In genomic region chr11:83465976-83466375, GRCm38 (mm10) we compare ENCODE assay signal across 8 mouse cellular contexts. TPM values are rescaled to one million over a fixed set of nuclear protein-coding genes. Genes with fewer than 3 reads are reported as not detected.
A peak's percentile ranks its signal among the peaks of the same experiment; 100 is the strongest.
DNase-seq lines count a peak whose midpoint lies in the region; ATAC-seq and TF ChIP-seq lines count a peak whose summit lies in the region.
"Had no signal": no experiment of that assay in that cellular context is flagged by ENCODE, and none has a peak within 500 bp of the region (broad histone marks: within the 10 kb centered on the region; RNA-seq: fewer than 3 reads in every experiment).

No protein-coding gene starts in this region.

- H3K9me3 ChIP-seq in lung, embryonic 16.5 days (ENCODE audit: control insufficient read depth, low read length), result no peaks in the 10 kb centered on the region

- no peak for DNase-seq in layer of hippocampus, adult 2 months (ENCODE audit: low spot score in 2 of 2)
- no peak for DNase-seq in layer of hippocampus, adult 18-20 months (ENCODE audit: low spot score in 2 of 2)
- DNase-seq in cerebellum, postnatal 36 days, result peak; percentile 76 to 86
- DNase-seq in right cerebral cortex, adult 18-20 months, result no peak
- DNase-seq in T-cell, adult 2 months (ENCODE audit: low spot score), result no peak

- H3K4me1 ChIP-seq in brown adipose tissue, adult 24 weeks (ENCODE audit: control insufficient read depth, insufficient read depth, insufficient read length, low read length), result peaks cover 11% of the 10 kb centered on the region
- peaks cover 15% of the 10 kb centered on the region; the same call in 1 of the 2 replicates for H3K4me1 ChIP-seq in lung, embryonic 16.5 days (replicated peaks; ENCODE audit: control insufficient read depth, insufficient read depth, low read length)

- no peak for ATAC-seq in lung, embryonic 16.5 days (ENCODE audit: low read depth)

- 13% methylated on average over 2 of the region's 2 CpGs for WGBS in lung, embryonic 16.5 days

- H3K9ac ChIP-seq in lung, embryonic 16.5 days (ENCODE audit: low read length), result no peak overlapping the region

- no peak for TF ChIP-seq CTCF in layer of hippocampus, adult 2 months (conservative IDR thresholded peaks at IDR 0.05)

- H3K27me3 ChIP-seq in lung, embryonic 16.5 days (ENCODE audit: control insufficient read depth, insufficient read depth, low read depth, low read length), result peaks cover 8% of the 10 kb centered on the region; the same call in 1 of the 2 replicates

- H3K27ac ChIP-seq in layer of hippocampus, adult 2 months, result peak overlapping the region; percentile 12; the same call in 1 of the 2 replicates
- H3K27ac ChIP-seq in brown adipose tissue, adult 24 weeks (replicated peaks; ENCODE audit: low read depth, low read length), result 0 out of 2 replicates have a peak overlapping the region, but pooled peaks have one; percentile 1
- H3K27ac ChIP-seq in lung, embryonic 16.5 days (ENCODE audit: low read length), result peak overlapping the region; percentile 66; the same call in 1 of the 2 replicates

- no peak overlapping the region for H3K4me2 ChIP-seq in lung, embryonic 16.5 days (ENCODE audit: low read depth, low read length)

- no peaks in the 10 kb centered on the region for H3K36me3 ChIP-seq in lung, embryonic 16.5 days (ENCODE audit: control insufficient read depth, insufficient read depth, low read length)

- H3K4me3 ChIP-seq in layer of hippocampus, adult 2 months, result no peak overlapping the region
- no peak overlapping the region for H3K4me3 ChIP-seq in brown adipose tissue, adult 24 weeks (ENCODE audit: insufficient read depth, low read depth, low read length)
- H3K4me3 ChIP-seq in lung, embryonic 16.5 days (ENCODE audit: low read length), result no peak overlapping the region

RNA-seq across cellular contexts. Expression of gene Mmp28, which starts 3.1 kb away (rescaled TPM):
- 1 to 10 TPM; 3.0 to 3.3 TPM for total RNA-seq in layer of hippocampus, adult 2 months (2021)
- total RNA-seq in layer of hippocampus, adult 18-20 months (2021), result 1 to 10 TPM; 2.9 TPM
- polyA plus RNA-seq in brown adipose tissue, adult 24 weeks (2012; ENCODE audit: insufficient read depth, insufficient read length, missing spikeins), result 5.4 and 6.6 TPM in 2 replicates
- 1.7 and 1.8 TPM in 2 replicates for polyA plus RNA-seq in lung, embryonic 16.5 days (2015; fragmentation: Nextera tagmentation; extraction: Ambion mirVana)

RNA-seq across cellular contexts. Expression of gene Taf15, which starts 6.9 kb away (rescaled TPM):
- total RNA-seq in layer of hippocampus, adult 2 months (2021), result 10 to 100 TPM; 81.2 to 93.6 TPM
- total RNA-seq in layer of hippocampus, adult 18-20 months (2021), result 10 to 100 TPM; 69.1 to 70.7 TPM
- 29.8 and 35.5 TPM in 2 replicates for polyA plus RNA-seq in brown adipose tissue, adult 24 weeks (2012; ENCODE audit: insufficient read depth, insufficient read length, missing spikeins)
- 12.3 and 13.9 TPM in 2 replicates for polyA plus RNA-seq in lung, embryonic 16.5 days (2015; fragmentation: Nextera tagmentation; extraction: Ambion mirVana)

RNA-seq across cellular contexts. Expression of gene 1700020L24Rik, which starts 28.5 kb away (rescaled TPM):
- not detected for total RNA-seq in layer of hippocampus, adult 2 months (2021)
- under 1 TPM in 1 of 2 experiments, not detected in 1; 0.54 TPM for total RNA-seq in layer of hippocampus, adult 18-20 months (2021)
- 2.9 TPM in 1 of 2 replicates, not detected in the other for polyA plus RNA-seq in brown adipose tissue, adult 24 weeks (2012; ENCODE audit: insufficient read depth, insufficient read length, missing spikeins)
- 0.39 TPM in 1 of 2 replicates, not detected in the other for polyA plus RNA-seq in lung, embryonic 16.5 days (2015; fragmentation: Nextera tagmentation; extraction: Ambion mirVana)

RNA-seq across cellular contexts. Expression of gene Gas2l2, which starts 36.7 kb away (rescaled TPM):
- total RNA-seq in layer of hippocampus, adult 2 months (2021), result under 1 TPM in 1 of 2 experiments, not detected in 1; 0.28 TPM
- under 1 TPM; 0.28 to 0.32 TPM for total RNA-seq in layer of hippocampus, adult 18-20 months (2021)
- not detected in 2 replicates for polyA plus RNA-seq in brown adipose tissue, adult 24 weeks (2012; ENCODE audit: insufficient read depth, insufficient read length, missing spikeins)
- 0.53 and 0.82 TPM in 2 replicates for polyA plus RNA-seq in lung, embryonic 16.5 days (2015; fragmentation: Nextera tagmentation; extraction: Ambion mirVana)
- polyA plus RNA-seq: heart, embryonic 14.5 days had no signal

RNA-seq across cellular contexts. Expression of gene Heatr9, which starts 56.0 kb away (rescaled TPM):
- not detected for total RNA-seq in layer of hippocampus, adult 2 months (2021)
- total RNA-seq in layer of hippocampus, adult 18-20 months (2021), result not detected
- polyA plus RNA-seq in brown adipose tissue, adult 24 weeks (2012; ENCODE audit: insufficient read depth, insufficient read length, missing spikeins), result not detected in 2 replicates
- polyA plus RNA-seq in lung, embryonic 16.5 days (2015; fragmentation: Nextera tagmentation; extraction: Ambion mirVana), result not detected in 2 replicates
- polyA plus RNA-seq: heart, embryonic 14.5 days had no signal

Comparison
In these comparisons a context has a peak if more than half of its experiments do, and no peak if none do; other contexts are left out.
1. DNase-seq: peak in cerebellum, postnatal 36 days (2 of 2); none in layer of hippocampus, adult 2 months (0 of 2), layer of hippocampus, adult 18-20 months (0 of 2), right cerebral cortex, adult 18-20 months (single experiment) and T-cell, adult 2 months (single experiment).
2. H3K27ac ChIP-seq: peak in every context shown above with its lines; median percentile 66 in lung, embryonic 16.5 days; 12 in layer of hippocampus, adult 2 months; 1 in brown adipose tissue, adult 24 weeks.